Mouse (Mus musculus) hindbrain, embryonic 14.5 days (tissue): ENCODE measurements at regions not wholly inside any gene's neighbourhood (a gene's known extent, or its start where the extent isn't known, plus 50 kb on each side); places are given as distances from the start of the nearest gene placed in this dataset.
"Not testable (repeated sequence)": the region's sequence is repeated elsewhere in the genome, so short reads cannot be mapped to it uniquely, and the experiment has no call there.

Source experiments
- ATAC-seq: fragments of 200-750 bp; cut with Nextera tagmentation; 2 replicates; pipeline ENCODE4 v1.8.0; 2017; ENCODE audit warnings: moderate number of reproducible peaks, mild to moderate bottlenecking, moderate TSS enrichment, moderate library complexity; ENCODE audit not compliant: low FRiP score
- DNase-seq: peaks from one replicate; pipeline ENCODE4 v3.0.0-alpha.2; 2015; ENCODE audit warnings: low spot score
- H3K27ac ChIP-seq: fragments of 300-500 bp; sonication (generic); 2 replicates; pipeline ENCODE4 v1.5.1; 2014; ENCODE audit warnings: mild to moderate bottlenecking, moderate library complexity
- H3K27me3 ChIP-seq: fragments of 300-500 bp; sonication (generic); 2 replicates; pipeline ENCODE4 v1.6.1; 2014; ENCODE audit warnings: mild to moderate bottlenecking, low read length, mixed read lengths; ENCODE audit not compliant: control insufficient read depth, insufficient read depth
- H3K36me3 ChIP-seq: fragments of 300-500 bp; sonication (generic); replicated peaks from 2 replicates; pipeline ENCODE4 v1.6.1; 2014; ENCODE audit not compliant: control insufficient read depth, insufficient read depth
- H3K4me1 ChIP-seq: fragments of 300-500 bp; sonication (generic); replicated peaks from 2 replicates; pipeline ENCODE4 v1.6.1; 2014; ENCODE audit warnings: antibody characterized with exemption, low read length, mixed read lengths; ENCODE audit not compliant: control insufficient read depth, insufficient read depth
- H3K4me2 ChIP-seq: fragments of 300-500 bp; sonication (generic); replicated peaks from 2 replicates; pipeline ENCODE4 v1.6.1; 2014; ENCODE audit warnings: mild to moderate bottlenecking, moderate library complexity
- H3K4me3 ChIP-seq: fragments of 300-500 bp; sonication (generic); replicated peaks from 2 replicates; pipeline ENCODE4 v1.5.1; 2014; ENCODE audit warnings: mild to moderate bottlenecking, low read length
- H3K9ac ChIP-seq: fragments of 300-500 bp; sonication (generic); 2 replicates; pipeline ENCODE4 v1.6.1; 2014
- H3K9me3 ChIP-seq: fragments of 300-500 bp; sonication (generic); 2 replicates; pipeline ENCODE4 v1.6.1; 2016; ENCODE audit warnings: low read length; ENCODE audit not compliant: control insufficient read depth
- WGBS: fragments of 180-500 bp; shearing (Covaris S2); extraction: QIAGEN DNeasy Blood & Tissue Kit; methylation state at CpG from one replicate; pipeline ENCODE4 v1.1.7; 2014; 5-methylcytosine and 5-hydroxymethylcytosine counted together

GRCm38 (mm10) chr2:43072964-43073619 lies 419.7 kb upstream of the Lrp1b start:
- DNase-seq (peak; percentile 27), ATAC-seq (no peak)
- H3K9me3 ChIP-seq = no peaks in the 10 kb centered on the region
- no peak overlapping the region for H3K9ac ChIP-seq
- H3K27me3 ChIP-seq = no peaks in the 10 kb centered on the region
- no peak overlapping the region for H3K4me2 ChIP-seq
- H3K36me3 ChIP-seq = no peaks in the 10 kb centered on the region
- H3K4me3 ChIP-seq = no peak overlapping the region
- no peaks in the 10 kb centered on the region for H3K4me1 ChIP-seq
- WGBS = 67% methylated on average over 8 of the region's 8 CpGs
- H3K27ac ChIP-seq = no peak overlapping the region; the same call in 1 of the 2 replicates

DNA sequence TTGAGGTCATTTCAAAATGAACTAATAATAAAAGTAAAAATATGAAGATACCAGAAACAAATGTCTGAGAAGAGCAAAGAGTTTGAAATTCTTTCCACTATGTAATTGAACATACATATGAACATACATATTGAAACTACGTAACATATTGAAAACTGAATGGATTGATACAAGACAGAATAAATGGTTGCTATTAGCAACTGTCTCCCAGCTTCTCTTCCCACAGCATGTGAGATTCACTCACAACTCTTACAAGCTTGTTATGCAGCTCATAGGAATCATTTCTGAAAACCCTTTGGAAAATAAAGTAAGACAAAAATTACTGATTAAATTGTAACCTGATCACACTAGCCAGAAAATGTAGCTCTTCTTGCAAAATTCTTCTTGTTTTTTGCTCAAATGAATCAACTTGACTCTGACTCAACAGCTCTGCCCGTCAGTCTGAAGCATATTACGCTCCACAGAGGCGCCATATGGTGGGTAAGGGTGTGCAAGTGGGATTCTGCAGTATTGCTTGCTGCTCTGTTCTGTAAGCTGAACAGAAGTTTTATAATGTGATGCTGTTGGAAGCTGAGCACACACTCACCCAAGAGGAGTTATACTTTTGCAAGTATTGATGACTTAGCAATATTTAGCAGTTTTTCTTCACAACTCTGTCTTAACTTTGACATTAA lies 444.3 kb upstream of the Lrp1b start:
- H3K4me2 ChIP-seq = no peak overlapping the region
- no peak overlapping the region for H3K9ac ChIP-seq
- no peak for DNase-seq
- H3K36me3 ChIP-seq = no peaks in the 10 kb centered on the region
- H3K4me3 ChIP-seq = no peak overlapping the region
- no peak for ATAC-seq
- H3K27ac ChIP-seq = no peak overlapping the region
- H3K4me1 ChIP-seq = no peaks in the 10 kb centered on the region
- 75% methylated on average over 4 of the region's 4 CpGs for WGBS
- no peaks in the 10 kb centered on the region for H3K27me3 ChIP-seq
- H3K9me3 ChIP-seq = no peaks in the 10 kb centered on the region

GRCm38 (mm10) chr2:43119862-43120261 lies 435.3 kb upstream of the Kynu start:
- Histone ChIP-seq H3K36me3 (no peaks in the 10 kb centered on the region), H3K27me3 (no peaks in the 10 kb centered on the region), H3K27ac (no peak overlapping the region), H3K9me3 (no peaks in the 10 kb centered on the region), H3K4me1 (no peaks in the 10 kb centered on the region), H3K9ac (no peak overlapping the region), H3K4me2 (no peak overlapping the region), H3K4me3 (no peak overlapping the region)
- WGBS = 92% methylated on average over 1 of the region's 1 CpGs
- no peak for DNase-seq
- no peak for ATAC-seq

DNA sequence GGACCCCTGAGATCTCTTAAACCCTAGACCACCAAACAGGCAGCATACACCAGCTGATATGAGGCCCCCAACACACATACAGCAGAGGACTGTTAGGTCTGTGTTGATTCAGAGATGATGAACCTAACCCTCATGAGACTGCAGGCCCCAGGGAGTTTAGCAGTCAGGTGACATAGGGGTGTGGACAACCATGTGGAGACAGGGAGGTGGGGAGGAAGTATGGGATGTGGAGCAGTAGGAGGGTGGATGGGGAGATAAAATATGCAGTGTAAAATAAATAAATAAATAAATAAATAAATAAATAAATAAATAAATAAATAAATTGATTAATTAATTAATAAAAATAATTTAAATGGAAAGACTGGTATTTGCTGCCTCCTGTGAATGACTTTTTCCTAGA lies 401.6 kb upstream of the Kynu start:
- H3K27ac ChIP-seq = no peak overlapping the region
- H3K9ac ChIP-seq = no peak overlapping the region
- H3K4me1 ChIP-seq = no peaks in the 10 kb centered on the region
- no peaks in the 10 kb centered on the region for H3K27me3 ChIP-seq
- no peaks in the 10 kb centered on the region for H3K9me3 ChIP-seq
- H3K4me3 ChIP-seq = no peak overlapping the region
- DNase-seq (no peak), ATAC-seq (no peak)
- no peaks in the 10 kb centered on the region for H3K36me3 ChIP-seq
- H3K4me2 ChIP-seq = no peak overlapping the region

DNA sequence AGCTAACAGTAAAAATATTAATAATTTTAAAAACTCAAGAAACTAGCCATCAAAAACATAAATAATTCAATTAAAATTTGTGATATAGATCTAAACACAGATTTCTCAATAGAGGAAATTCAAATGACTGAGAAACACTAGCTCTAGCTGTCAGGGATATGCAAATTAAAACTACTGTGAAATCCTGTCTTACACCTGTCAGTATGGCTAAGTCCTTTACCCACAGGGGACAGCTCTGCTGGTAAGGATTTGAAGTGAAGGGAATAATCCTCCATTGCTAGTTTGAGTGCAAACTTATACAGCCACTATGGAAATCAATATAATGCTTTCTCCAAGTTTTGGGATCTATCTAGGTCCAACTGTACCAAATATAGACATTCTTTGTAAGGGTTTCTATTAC lies 373.0 kb upstream of the Kynu start:
- H3K9ac ChIP-seq = no peak overlapping the region
- no peaks in the 10 kb centered on the region for H3K36me3 ChIP-seq
- no peak for ATAC-seq
- no peaks in the 10 kb centered on the region for H3K4me1 ChIP-seq
- no peak overlapping the region for H3K4me3 ChIP-seq
- DNase-seq = no peak
- no peak overlapping the region for H3K27ac ChIP-seq
- H3K27me3 ChIP-seq = no peaks in the 10 kb centered on the region
- no peaks in the 10 kb centered on the region for H3K9me3 ChIP-seq
- H3K4me2 ChIP-seq = no peak overlapping the region

GRCm38 (mm10) chr2:43195531-43195930 lies 359.6 kb upstream of the Kynu start:
- not testable (repeated sequence) for H3K4me1 ChIP-seq, H3K27me3 ChIP-seq, DNase-seq, ATAC-seq, H3K36me3 ChIP-seq, H3K9me3 ChIP-seq, H3K9ac ChIP-seq, H3K4me2 ChIP-seq, H3K4me3 ChIP-seq, H3K27ac ChIP-seq
- WGBS = 96% methylated on average over 15 of the region's 15 CpGs

- WGBS = 59% methylated on average over 3 of the region's 3 CpGs
- Histone ChIP-seq H3K36me3 (no peaks in the 10 kb centered on the region), H3K9me3 (no peaks in the 10 kb centered on the region), H3K4me3 (no peak overlapping the region), H3K4me1 (0 out of 2 replicates have a peak, but pooled peaks cover 5% of the 10 kb centered on the region), H3K9ac (no peak overlapping the region), H3K27me3 (no peaks in the 10 kb centered on the region), H3K27ac (0 out of 2 replicates have a peak overlapping the region, but pooled peaks have one; percentile 29), H3K4me2 (no peak overlapping the region)
- peak; percentile 24 for DNase-seq
- ATAC-seq = peak; percentile 75
Observed at GRCm38 (mm10) chr2:43208223-43208622, 346.9 kb upstream of the Kynu start.

DNA sequence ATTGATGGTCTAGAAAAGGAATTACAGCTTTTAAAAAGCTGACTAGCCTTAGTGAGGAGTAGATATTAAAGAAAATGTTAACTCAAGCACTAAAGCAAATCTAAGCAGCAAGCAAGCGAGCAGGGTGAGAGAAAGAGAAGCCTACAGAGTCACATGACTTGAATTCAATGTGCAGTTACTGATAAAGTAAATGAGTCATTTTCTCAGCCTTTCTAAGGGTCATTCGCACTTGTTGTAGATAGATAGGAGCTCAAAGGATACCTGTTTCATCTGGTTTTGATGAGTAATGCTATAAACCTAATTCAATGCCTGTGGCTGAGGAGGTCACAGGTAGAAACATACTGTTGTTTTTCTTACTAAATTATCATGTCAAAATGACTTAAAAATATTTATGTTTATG lies 341.2 kb upstream of the Kynu start:
- no peak overlapping the region for H3K9ac ChIP-seq
- H3K27me3 ChIP-seq = no peaks in the 10 kb centered on the region

DNA sequence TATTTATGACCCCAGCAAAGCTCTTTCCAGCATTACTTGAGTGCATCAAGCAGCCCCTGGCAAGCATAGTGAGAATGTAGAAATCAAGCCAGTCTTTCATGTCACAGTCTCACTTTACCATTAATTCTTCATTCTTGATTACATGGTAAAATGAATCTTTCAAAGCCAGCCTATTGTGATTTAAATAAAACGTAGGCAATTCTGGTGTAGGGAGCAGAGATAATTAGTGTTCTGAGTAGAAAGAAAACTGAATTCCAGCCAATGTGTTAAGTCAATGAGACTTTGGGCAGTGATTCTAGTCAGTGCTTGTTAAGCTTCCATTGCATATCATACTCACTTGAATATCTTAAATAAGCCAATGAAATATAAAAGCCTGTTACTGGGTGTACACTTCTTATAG lies 338.0 kb upstream of the Kynu start:
- H3K4me3 ChIP-seq = no peak overlapping the region
- no peaks in the 10 kb centered on the region for H3K27me3 ChIP-seq
- DNase-seq (no peak), ATAC-seq (no peak)
- no peak overlapping the region for H3K9ac ChIP-seq
- no peaks in the 10 kb centered on the region for H3K36me3 ChIP-seq
- H3K4me2 ChIP-seq = no peak overlapping the region
- WGBS = 52% methylated on average over 1 of the region's 1 CpGs
- H3K9me3 ChIP-seq = no peaks in the 10 kb centered on the region
- no peaks in the 10 kb centered on the region for H3K4me1 ChIP-seq
- H3K27ac ChIP-seq = no peak overlapping the region

More for the DNA sequence above, 341.2 kb upstream of the Kynu start:
- no peaks in the 10 kb centered on the region for H3K4me1 ChIP-seq
- H3K4me2 ChIP-seq = no peak overlapping the region
- WGBS = 78% methylated on average over 2 of the region's 2 CpGs
- H3K9me3 ChIP-seq = no peaks in the 10 kb centered on the region
- H3K4me3 ChIP-seq = no peak overlapping the region
- no peaks in the 10 kb centered on the region for H3K36me3 ChIP-seq
- DNase-seq = no peak
- H3K27ac ChIP-seq = no peak overlapping the region
- ATAC-seq = no peak
